Mouse (Mus musculus): Measurements from ENCODE around the gene Got2. TPM values are rescaled to one million over a fixed set of nuclear protein-coding genes. Genes with fewer than 3 reads are reported as not detected.

The Got2 gene
- polyA plus RNA-seq, 2 experiments: 69.8 to 107 TPM

- WGBS (ENCODE audit: insufficient replicate concordance): 15% methylated on average over 22 of the region's 22 CpGs
- H3K36me3 ChIP-seq (replicated peaks; ENCODE audit: control insufficient read depth, insufficient read depth, low read depth): no peaks in the 10 kb centered on the region
- peak within 1 kb of the TSS; percentile 81 for H3K4me2 ChIP-seq (ENCODE audit: low read depth)
- peak within 1 kb of the TSS; percentile 64 to 93 for H3K4me3 ChIP-seq (ENCODE audit: insufficient read depth in 1 of 2, low read depth in 2 of 2, low read length in 2 of 2)
- no peaks in the 10 kb centered on the region for H3K27me3 ChIP-seq (ENCODE audit: control insufficient read depth, insufficient read depth, low read length)
- TF ChIP-seq CTCF (IDR thresholded peaks at IDR 0.05; ENCODE audit: low read depth) (no peak), EP300 (IDR thresholded peaks at IDR 0.05; ENCODE audit: low read depth) (no peak)
- H3K9me3 ChIP-seq (ENCODE audit: control insufficient read depth, low read length): no peaks in the 10 kb centered on the region
- no peak within 1 kb of the TSS; the same call in none of the 2 replicates for H3K27ac ChIP-seq
- ATAC-seq (ENCODE audit: insufficient read depth): peak; percentile 80
- peak; percentile 64 to 75 (median 65) for DNase-seq (ENCODE audit: low read depth in 3 of 3, low spot score in 3 of 3)
- peak within 1 kb of the TSS; percentile 60 for H3K9ac ChIP-seq (replicated peaks)
- H3K4me1 ChIP-seq (replicated peaks; ENCODE audit: control insufficient read depth in 2 of 2, insufficient read depth in 2 of 2, low read length in 1 of 2): peaks cover 6 to 10% of the 10 kb centered on the region in 2 experiments
Observed at GRCm38 (mm10) chr8:95853102-95853843, 35.1 kb downstream of the Got2 start, which contains the start of gene Slc38a7. Slc38a7 (minus strand) TSS chr8:95853539.

- H3K4me1 ChIP-seq (replicated peaks; ENCODE audit: control insufficient read depth in 2 of 2, insufficient read depth in 2 of 2, low read length in 1 of 2): peaks cover 6 to 12% of the 10 kb centered on the region in 2 experiments
- H3K36me3 ChIP-seq (replicated peaks; ENCODE audit: control insufficient read depth, insufficient read depth, low read depth): no peaks in the 10 kb centered on the region
- no peak overlapping the region for H3K9ac ChIP-seq (replicated peaks)
- H3K27ac ChIP-seq: no peak overlapping the region; the same call in 1 of the 2 replicates
- H3K4me3 ChIP-seq (ENCODE audit: insufficient read depth in 1 of 2, low read depth in 2 of 2, low read length in 2 of 2): peak overlapping the region; percentile 64 to 93
- DNase-seq (ENCODE audit: low read depth in 3 of 3, low spot score in 3 of 3) (peak in 1 of 3 experiments; percentile 19), ATAC-seq (ENCODE audit: insufficient read depth) (peak; percentile 38)
- H3K9me3 ChIP-seq (ENCODE audit: control insufficient read depth, low read length): no peaks in the 10 kb centered on the region
- peak overlapping the region; percentile 81 for H3K4me2 ChIP-seq (ENCODE audit: low read depth)
- 33% methylated on average over 4 of the region's 4 CpGs for WGBS (ENCODE audit: insufficient replicate concordance)
- TF ChIP-seq EP300 (IDR thresholded peaks at IDR 0.05; ENCODE audit: low read depth) (no peak), CTCF (IDR thresholded peaks at IDR 0.05; ENCODE audit: low read depth) (no peak)
- no peaks in the 10 kb centered on the region for H3K27me3 ChIP-seq (ENCODE audit: control insufficient read depth, insufficient read depth, low read length)
Observed at GRCm38 (mm10) chr8:95852290-95852689, 36.1 kb downstream of the Got2 start.

DNA sequence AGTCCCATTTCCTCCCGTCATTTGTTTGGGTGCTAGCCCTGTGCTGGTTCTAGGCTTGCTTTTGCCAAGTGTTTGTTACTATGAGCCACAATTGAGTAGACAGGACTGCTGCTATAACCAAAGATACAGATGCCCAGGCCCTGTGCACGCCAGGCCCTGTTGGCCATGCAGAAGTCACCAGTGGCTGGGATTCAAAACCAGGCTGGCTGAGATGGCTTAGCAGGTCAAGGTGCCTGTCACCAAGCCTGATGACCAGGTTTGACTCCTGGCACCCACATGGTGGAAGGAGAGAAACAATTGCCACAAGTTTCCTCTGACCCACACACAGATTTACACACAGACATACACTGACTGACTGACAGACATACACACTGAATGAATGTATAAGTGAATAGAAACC is 38.0 kb downstream of the Got2 start:
- no peak for TF ChIP-seq CTCF (IDR thresholded peaks at IDR 0.05; ENCODE audit: low read depth)
- no peak for TF ChIP-seq EP300 (IDR thresholded peaks at IDR 0.05; ENCODE audit: low read depth)
- WGBS (ENCODE audit: insufficient replicate concordance): 67% methylated on average over 2 of the region's 2 CpGs
- Histone ChIP-seq H3K36me3 (replicated peaks; ENCODE audit: control insufficient read depth, insufficient read depth, low read depth) (no peaks in the 10 kb centered on the region), H3K27ac (no peak overlapping the region), H3K4me1 (replicated peaks; ENCODE audit: control insufficient read depth in 2 of 2, insufficient read depth in 2 of 2, low read length in 1 of 2) (peaks cover 6 to 12% of the 10 kb centered on the region in 2 experiments), H3K4me3 (ENCODE audit: insufficient read depth in 1 of 2, low read depth in 2 of 2, low read length in 2 of 2) (no peak overlapping the region), H3K4me2 (ENCODE audit: low read depth) (no peak overlapping the region), H3K27me3 (ENCODE audit: control insufficient read depth, insufficient read depth, low read length) (no peaks in the 10 kb centered on the region), H3K9me3 (ENCODE audit: control insufficient read depth, low read length) (no peaks in the 10 kb centered on the region), H3K9ac (replicated peaks) (no peak overlapping the region)
- DNase-seq (ENCODE audit: low read depth in 3 of 3, low spot score in 3 of 3) (no peak), ATAC-seq (ENCODE audit: insufficient read depth) (no peak)

- Histone ChIP-seq H3K9me3 (ENCODE audit: control insufficient read depth, low read length) (no peaks in the 10 kb centered on the region), H3K4me3 (ENCODE audit: insufficient read depth in 1 of 2, low read depth in 2 of 2, low read length in 2 of 2) (no peak overlapping the region), H3K9ac (replicated peaks) (no peak overlapping the region), H3K36me3 (replicated peaks; ENCODE audit: control insufficient read depth, insufficient read depth, low read depth) (no peaks in the 10 kb centered on the region), H3K27ac (no peak overlapping the region), H3K4me1 (replicated peaks; ENCODE audit: control insufficient read depth in 2 of 2, insufficient read depth in 2 of 2, low read length in 1 of 2) (peaks cover 6 to 12% of the 10 kb centered on the region in 2 experiments), H3K4me2 (ENCODE audit: low read depth) (no peak overlapping the region), H3K27me3 (ENCODE audit: control insufficient read depth, insufficient read depth, low read length) (no peaks in the 10 kb centered on the region)
- DNase-seq (ENCODE audit: low read depth in 3 of 3, low spot score in 3 of 3) (no peak), ATAC-seq (ENCODE audit: insufficient read depth) (no peak)
- TF ChIP-seq EP300 (IDR thresholded peaks at IDR 0.05; ENCODE audit: low read depth): no peak
- no peak for TF ChIP-seq CTCF (IDR thresholded peaks at IDR 0.05; ENCODE audit: low read depth)
- 77% methylated on average over 19 of the region's 19 CpGs for WGBS (ENCODE audit: insufficient replicate concordance)
Observed at GRCm38 (mm10) chr8:95848734-95849464, 39.4 kb downstream of the Got2 start.

DNA sequence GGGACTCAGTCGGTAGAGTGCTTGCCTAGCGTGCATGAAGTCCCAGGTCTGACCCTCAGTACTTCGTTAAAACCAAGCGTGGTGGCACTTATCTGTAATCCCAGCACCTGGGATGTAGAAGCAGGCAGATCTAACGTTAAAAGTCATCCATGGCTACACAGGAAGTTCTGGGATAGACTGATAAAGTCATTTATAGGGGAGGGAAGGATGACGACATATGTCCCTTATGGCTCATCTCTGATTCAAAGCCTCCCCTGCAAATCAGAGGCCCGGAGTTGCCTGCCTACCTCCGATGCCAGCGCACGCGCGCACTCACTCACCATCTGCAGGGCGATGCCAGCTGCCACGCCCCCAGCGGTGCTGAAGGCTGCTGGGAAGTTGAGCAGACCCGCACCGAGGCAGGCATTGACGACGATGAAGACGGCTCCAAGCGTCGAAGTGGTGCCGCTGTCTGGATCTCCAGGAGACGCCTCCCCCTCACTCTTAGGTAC is 40.2 kb downstream of the Got2 start:
- Histone ChIP-seq H3K4me3 (ENCODE audit: insufficient read depth in 1 of 2, low read depth in 2 of 2, low read length in 2 of 2) (no peak overlapping the region), H3K9ac (replicated peaks) (no peak overlapping the region), H3K4me1 (replicated peaks; ENCODE audit: control insufficient read depth in 2 of 2, insufficient read depth in 2 of 2, low read length in 1 of 2) (peaks cover 6 to 8% of the 10 kb centered on the region in 2 experiments), H3K9me3 (ENCODE audit: control insufficient read depth, low read length) (no peaks in the 10 kb centered on the region), H3K27ac (no peak overlapping the region), H3K4me2 (ENCODE audit: low read depth) (no peak overlapping the region), H3K36me3 (replicated peaks; ENCODE audit: control insufficient read depth, insufficient read depth, low read depth) (no peaks in the 10 kb centered on the region), H3K27me3 (ENCODE audit: control insufficient read depth, insufficient read depth, low read length) (no peaks in the 10 kb centered on the region)
- 52% methylated on average over 24 of the region's 24 CpGs for WGBS (ENCODE audit: insufficient replicate concordance)
- TF ChIP-seq EP300 (IDR thresholded peaks at IDR 0.05; ENCODE audit: low read depth) (0 out of 2 replicates have a peak, but pooled peaks have one; percentile 22), CTCF (IDR thresholded peaks at IDR 0.05; ENCODE audit: low read depth) (no peak)
- ATAC-seq (ENCODE audit: insufficient read depth) (peak; percentile 38; the same call in 1 of the 2 replicates), DNase-seq (ENCODE audit: low read depth in 3 of 3, low spot score in 3 of 3) (peak in 1 of 3 experiments; percentile 20)
